Mouse (Mus musculus): ENCODE measurements around the gene Mapk9. TPM values are rescaled to one million over a fixed set of nuclear protein-coding genes. Genes with fewer than 3 reads are reported as not detected.
A peak's percentile ranks its signal among the peaks of the same experiment; 100 is the strongest.

Gene Mapk9
- total RNA-seq, 2 experiments from 2014 or later, result 9.5 to 16.3 TPM

GRCm38 (mm10) chr11:49837717-49838407 is 8.7 kb upstream of the Mapk9 start:
- ATAC-seq (replicated peaks; ENCODE audit: low FRiP score, poor library complexity, severe bottlenecking), result no peak

GRCm38 (mm10) chr11:49840666-49841065 is 5.9 kb upstream of the Mapk9 start:
- ATAC-seq (replicated peaks; ENCODE audit: low FRiP score, poor library complexity, severe bottlenecking), result no peak

GRCm38 (mm10) chr11:49841886-49842285 is 4.7 kb upstream of the Mapk9 start:
- ATAC-seq (replicated peaks; ENCODE audit: low FRiP score, poor library complexity, severe bottlenecking), result no peak

GRCm38 (mm10) chr11:49842718-49843117 is 3.8 kb upstream of the Mapk9 start:
- ATAC-seq (replicated peaks; ENCODE audit: low FRiP score, poor library complexity, severe bottlenecking), result no peak

- ATAC-seq (replicated peaks; ENCODE audit: low FRiP score, poor library complexity, severe bottlenecking), result no peak
Observed at GRCm38 (mm10) chr11:49844311-49844710, 2.2 kb upstream of the Mapk9 start.

GRCm38 (mm10) chr11:49844969-49845368 is 1.6 kb upstream of the Mapk9 start:
- 0 out of 2 replicates have a peak, but pooled peaks have one; percentile 48 for ATAC-seq (replicated peaks; ENCODE audit: low FRiP score, poor library complexity, severe bottlenecking)

- no peak for ATAC-seq (replicated peaks; ENCODE audit: low FRiP score, poor library complexity, severe bottlenecking)
Observed at GRCm38 (mm10) chr11:49845958-49846357, 593 bp upstream of the Mapk9 start.

- peak; percentile 41 for ATAC-seq (replicated peaks; ENCODE audit: low FRiP score, poor library complexity, severe bottlenecking)
Observed at GRCm38 (mm10) chr11:49847071-49847810, 690 bp downstream of the Mapk9 start.

GRCm38 (mm10) chr11:49847811-49848078 is 1.2 kb downstream of the Mapk9 start:
- ATAC-seq (replicated peaks; ENCODE audit: low FRiP score, poor library complexity, severe bottlenecking), result no peak

- no peak for ATAC-seq (replicated peaks; ENCODE audit: low FRiP score, poor library complexity, severe bottlenecking)
Observed at GRCm38 (mm10) chr11:49848080-49848815, 1.7 kb downstream of the Mapk9 start.

- no peak for ATAC-seq (replicated peaks; ENCODE audit: low FRiP score, poor library complexity, severe bottlenecking)
Observed at GRCm38 (mm10) chr11:49850331-49850730, 3.8 kb downstream of the Mapk9 start.

GRCm38 (mm10) chr11:49855144-49855543 is 8.6 kb downstream of the Mapk9 start:
- no peak for ATAC-seq (replicated peaks; ENCODE audit: low FRiP score, poor library complexity, severe bottlenecking)

GRCm38 (mm10) chr11:49861139-49861538 is 14.6 kb downstream of the Mapk9 start:
- ATAC-seq (replicated peaks; ENCODE audit: low FRiP score, poor library complexity, severe bottlenecking), result no peak

- 0 out of 2 replicates have a peak, but pooled peaks have one; percentile 36 for ATAC-seq (replicated peaks; ENCODE audit: low FRiP score, poor library complexity, severe bottlenecking)
Observed at GRCm38 (mm10) chr11:49863926-49864325, 17.4 kb downstream of the Mapk9 start.

- ATAC-seq (replicated peaks; ENCODE audit: low FRiP score, poor library complexity, severe bottlenecking), result no peak
Observed at GRCm38 (mm10) chr11:49867320-49867719, 20.8 kb downstream of the Mapk9 start.

- ATAC-seq (replicated peaks; ENCODE audit: low FRiP score, poor library complexity, severe bottlenecking), result no peak
Observed at GRCm38 (mm10) chr11:49869762-49870161, 23.2 kb downstream of the Mapk9 start.

- ATAC-seq (replicated peaks; ENCODE audit: low FRiP score, poor library complexity, severe bottlenecking), result peak; percentile 73
Observed at GRCm38 (mm10) chr11:49871914-49872313, 25.4 kb downstream of the Mapk9 start.

- peak; percentile 68 for ATAC-seq (replicated peaks; ENCODE audit: low FRiP score, poor library complexity, severe bottlenecking)
Observed at GRCm38 (mm10) chr11:49872779-49873178, 26.2 kb downstream of the Mapk9 start.

- no peak for ATAC-seq (replicated peaks; ENCODE audit: low FRiP score, poor library complexity, severe bottlenecking)
Observed at GRCm38 (mm10) chr11:49876948-49877817, 30.6 kb downstream of the Mapk9 start.
